7 mouse cellular contexts compared by ENCODE assay signal in the genomic region with DNA sequence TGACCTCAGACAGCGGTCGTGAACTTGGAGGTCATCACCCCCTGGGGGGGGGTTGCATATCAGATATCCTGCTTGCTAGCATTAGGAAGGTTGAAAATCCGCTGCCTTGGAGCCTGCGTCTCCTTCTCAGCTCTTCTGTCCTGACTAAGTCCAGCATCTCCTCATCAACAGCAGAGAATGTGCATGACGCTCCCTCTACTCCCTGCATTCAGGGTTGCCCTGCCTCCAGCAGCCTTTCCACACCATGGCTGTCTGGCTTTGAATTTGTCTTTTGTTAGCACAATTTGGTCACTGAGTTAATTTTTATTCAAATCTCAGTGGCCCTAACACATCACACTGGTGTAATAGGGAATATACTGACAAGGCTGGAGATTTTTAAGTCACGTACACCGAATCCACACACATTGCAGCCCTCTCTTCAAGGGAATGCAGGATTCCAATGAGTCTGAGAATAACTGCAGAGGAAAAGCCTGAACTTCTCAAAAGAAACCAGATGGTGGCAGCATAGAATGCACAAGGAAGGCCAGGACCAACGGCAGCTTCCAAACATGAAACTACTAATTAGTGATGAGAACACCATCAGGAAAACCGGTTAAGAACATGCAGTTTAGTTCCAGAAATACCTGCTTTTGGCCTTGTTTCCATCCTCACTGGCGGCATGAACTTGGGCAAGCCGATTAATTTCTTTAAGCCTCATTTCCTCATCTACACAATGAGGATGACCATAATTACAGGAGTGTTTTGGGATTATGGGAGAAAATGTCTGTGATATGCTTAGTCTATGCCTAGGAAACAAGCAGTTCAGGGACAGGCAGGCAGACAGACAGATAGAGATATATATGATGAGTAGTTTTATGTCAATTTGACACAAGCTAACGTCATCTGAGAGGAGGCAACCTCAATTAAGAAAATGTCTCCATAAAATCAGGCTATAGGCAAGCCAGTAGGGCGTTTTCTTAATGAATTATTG.
DNase-seq lines count a peak whose midpoint lies in the region; ATAC-seq and TF ChIP-seq lines count a peak whose summit lies in the region.

No protein-coding gene starts in this region.

- ATAC-seq in hindbrain, embryonic 12.5 days (ENCODE audit: low FRiP score): peak; percentile 59

- peak; percentile 3 for TF ChIP-seq CTCF in C2C12 (IDR thresholded peaks at IDR 0.05; ENCODE audit: control insufficient read depth, insufficient read depth, insufficient read length)

- no peaks in the 10 kb centered on the region for H3K9me3 ChIP-seq in embryonic facial prominence, embryonic 10.5 days
- H3K9me3 ChIP-seq in hindbrain, embryonic 12.5 days (replicated peaks): no peaks in the 10 kb centered on the region

- DNase-seq in NIH3T3 (ENCODE audit: low read depth): peak; percentile 72
- peak; percentile 41 for DNase-seq in embryonic facial prominence, embryonic 10.5 days (ENCODE audit: low spot score)
- DNase-seq in left cerebral cortex, adult 11 months (ENCODE audit: low spot score): peak; percentile 52
- DNase-seq in mesoderm, embryonic 11.5 days (ENCODE audit: low read depth, low spot score): peak; percentile 61
- DNase-seq in telencephalon, adult 2 months (ENCODE audit: low read depth, low spot score): peak; percentile 74

- 61% methylated on average over 13 of the region's 13 CpGs for WGBS in embryonic facial prominence, embryonic 10.5 days
- WGBS in hindbrain, embryonic 12.5 days: 60% methylated on average over 13 of the region's 13 CpGs

- H3K9ac ChIP-seq in hindbrain, embryonic 12.5 days: no peak overlapping the region

- no peaks in the 10 kb centered on the region for H3K79me3 ChIP-seq in C2C12 (ENCODE audit: low read depth)

- peaks cover 7% of the 10 kb centered on the region for H3K4me1 ChIP-seq in embryonic facial prominence, embryonic 10.5 days
- H3K4me1 ChIP-seq in hindbrain, embryonic 12.5 days: no peaks in the 10 kb centered on the region

- H3K36me3 ChIP-seq in C2C12 (ENCODE audit: control insufficient read depth, insufficient read depth): no peaks in the 10 kb centered on the region
- no peaks in the 10 kb centered on the region for H3K36me3 ChIP-seq in embryonic facial prominence, embryonic 10.5 days (replicated peaks)
- no peaks in the 10 kb centered on the region for H3K36me3 ChIP-seq in hindbrain, embryonic 12.5 days

- no peak overlapping the region for H3K4me2 ChIP-seq in hindbrain, embryonic 12.5 days (replicated peaks)

- H3K4me3 ChIP-seq in C2C12 (ENCODE audit: insufficient read depth, poor library complexity, severe bottlenecking): no peak overlapping the region
- H3K4me3 ChIP-seq in embryonic facial prominence, embryonic 10.5 days: no peak overlapping the region
- no peak overlapping the region for H3K4me3 ChIP-seq in hindbrain, embryonic 12.5 days

- no peak overlapping the region for H3ac ChIP-seq in C2C12 (ENCODE audit: control insufficient read depth, insufficient read length, low read depth)

- H3K79me2 ChIP-seq in C2C12 (ENCODE audit: control insufficient read depth, insufficient read depth): no peaks in the 10 kb centered on the region

- no peaks in the 10 kb centered on the region for H3K27me3 ChIP-seq in C2C12 (ENCODE audit: control insufficient read depth, insufficient read depth, insufficient read length)
- H3K27me3 ChIP-seq in embryonic facial prominence, embryonic 10.5 days (replicated peaks; ENCODE audit: low read depth, poor library complexity, severe bottlenecking): no peaks in the 10 kb centered on the region
- no peaks in the 10 kb centered on the region for H3K27me3 ChIP-seq in hindbrain, embryonic 12.5 days

- no peak overlapping the region for H3K27ac ChIP-seq in embryonic facial prominence, embryonic 10.5 days (replicated peaks)
- no peak overlapping the region for H3K27ac ChIP-seq in hindbrain, embryonic 12.5 days

TF ChIP-seq in C2C12, 6 proteins besides CTCF, POLR2A, EP300 and RAD21:
- TF ChIP-seq FOSL1 (IDR thresholded peaks at IDR 0.05; ENCODE audit: insufficient read depth, low read length, poor library complexity, severe bottlenecking) (no peak), MAX (IDR thresholded peaks at IDR 0.05) (no peak), USF1 (IDR thresholded peaks at IDR 0.05; ENCODE audit: low read depth) (no peak), MYOG (IDR thresholded peaks at IDR 0.05; ENCODE audit: control insufficient read depth, extremely low read depth, insufficient read length) (no peak), MYOD1 (IDR thresholded peaks at IDR 0.05; ENCODE audit: control insufficient read depth, insufficient read length, low read depth) (no peak), CEBPB (IDR thresholded peaks at IDR 0.05; ENCODE audit: low read depth) (no peak)
